Mouse (Mus musculus): ENCODE results near the gene Fgg.

Gene Fgg

GRCm38 (mm10) chr3:83055281-83056038 is 47.9 kb downstream of the Fgg start, which contains the start of gene Plrg1:
TSS of gene Plrg1 (plus strand) at chr3:83055522.
- in situ Hi-C loops (cut with MboI; ENCODE audit: low pct_unique_long_range_greater_than_20kb in 1 of 2, low sequenced_read_pairs in 2 of 2, unreplicated experiment in 1 of 2) = loop anchor here in 1 of 2 experiments (10.0 to 25.0 kb wide), 2 partner anchors 181 to 693 kb away; partner anchors contain the start of genes Map9 and Rbm46

- in situ Hi-C loops (cut with MboI; ENCODE audit: low pct_unique_long_range_greater_than_20kb in 1 of 2, low sequenced_read_pairs in 2 of 2, unreplicated experiment in 1 of 2) = loop anchor here in 1 of 2 experiments (10.0 to 25.0 kb wide), 2 partner anchors 182 to 695 kb away; partner anchors contain the start of genes Map9 and Rbm46
Observed at GRCm38 (mm10) chr3:83057046-83057445, 49.5 kb downstream of the Fgg start.

Measured in mouse embryonic stem cell (cell line).